Mouse (Mus musculus): ENCODE data around the gene Stx18. TPM values are rescaled to one million over a fixed set of nuclear protein-coding genes. Genes with fewer than 3 reads are reported as not detected.
A peak's percentile ranks its signal among the peaks of the same experiment; 100 is the strongest.

The Stx18 gene
- polyA plus RNA-seq, 1 experiment from 2014 or later: 45.9 TPM

DNA sequence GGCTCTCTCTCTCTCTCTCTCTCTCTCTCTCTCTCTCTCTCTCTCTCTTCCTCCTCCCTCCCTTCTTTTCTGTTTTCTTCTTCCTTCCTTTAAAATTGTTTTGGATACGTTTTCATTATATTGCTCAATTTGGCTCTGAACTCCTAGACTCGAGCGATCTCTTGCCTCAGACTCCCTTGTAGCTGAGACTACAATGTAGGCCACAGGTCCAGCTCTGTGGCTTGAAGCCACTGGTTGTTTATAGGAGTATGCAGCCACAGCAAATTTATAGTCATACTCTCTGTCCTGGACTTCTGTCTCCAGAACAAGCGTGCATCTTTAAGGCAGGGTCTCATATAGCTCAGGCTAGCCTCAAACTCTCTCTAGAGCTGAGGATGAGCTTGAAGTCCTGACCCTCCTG, 29.5 kb upstream of the Stx18 start:
- no peaks in the 10 kb centered on the region for H3K27me3 ChIP-seq (ENCODE audit: insufficient read depth, low read length)
- 78% methylated on average over 4 of the region's 4 CpGs for WGBS
- H3K4me1 ChIP-seq (replicated peaks; ENCODE audit: insufficient read depth, low read length): no peaks in the 10 kb centered on the region
- DNase-seq (ENCODE audit: low spot score) (no peak), ATAC-seq (replicated peaks; ENCODE audit: low FRiP score, low read depth) (no peak)
- H3K9me3 ChIP-seq (replicated peaks; ENCODE audit: low read length): no peaks in the 10 kb centered on the region
- no peak for TF ChIP-seq CTCF (IDR thresholded peaks at IDR 0.05; ENCODE audit: low read depth)
- no peak overlapping the region for H3K4me2 ChIP-seq (ENCODE audit: low read length)
- no peak overlapping the region for H3K4me3 ChIP-seq (replicated peaks; ENCODE audit: low read depth, low read length)
- H3K36me3 ChIP-seq (ENCODE audit: insufficient read depth, low read length): no peaks in the 10 kb centered on the region
- H3K27ac ChIP-seq: no peak overlapping the region
- no peak overlapping the region for H3K9ac ChIP-seq (ENCODE audit: low read depth, low read length)

- Histone ChIP-seq H3K4me2 (ENCODE audit: low read length) (no peak overlapping the region), H3K27me3 (ENCODE audit: insufficient read depth, low read length) (no peaks in the 10 kb centered on the region), H3K27ac (no peak overlapping the region), H3K9me3 (replicated peaks; ENCODE audit: low read length) (no peaks in the 10 kb centered on the region), H3K4me3 (replicated peaks; ENCODE audit: low read depth, low read length) (no peak overlapping the region), H3K36me3 (ENCODE audit: insufficient read depth, low read length) (no peaks in the 10 kb centered on the region), H3K4me1 (replicated peaks; ENCODE audit: insufficient read depth, low read length) (no peaks in the 10 kb centered on the region), H3K9ac (ENCODE audit: low read depth, low read length) (no peak overlapping the region)
- no peak for TF ChIP-seq CTCF (IDR thresholded peaks at IDR 0.05; ENCODE audit: low read depth)
- WGBS: 74% methylated on average over 3 of the region's 3 CpGs
- DNase-seq (ENCODE audit: low spot score) (no peak), ATAC-seq (replicated peaks; ENCODE audit: low FRiP score, low read depth) (no peak)
Measured at GRCm38 (mm10) chr5:38014916-38015315, 23.6 kb upstream of the Stx18 start.

GRCm38 (mm10) chr5:38016945-38017344, 21.6 kb upstream of the Stx18 start:
- Histone ChIP-seq H3K4me3 (replicated peaks; ENCODE audit: low read depth, low read length) (no peak overlapping the region), H3K4me2 (ENCODE audit: low read length) (no peak overlapping the region), H3K27ac (no peak overlapping the region), H3K36me3 (ENCODE audit: insufficient read depth, low read length) (no peaks in the 10 kb centered on the region), H3K9ac (ENCODE audit: low read depth, low read length) (no peak overlapping the region), H3K27me3 (ENCODE audit: insufficient read depth, low read length) (no peaks in the 10 kb centered on the region), H3K9me3 (replicated peaks; ENCODE audit: low read length) (no peaks in the 10 kb centered on the region), H3K4me1 (replicated peaks; ENCODE audit: insufficient read depth, low read length) (no peaks in the 10 kb centered on the region)
- no peak for DNase-seq (ENCODE audit: low spot score)
- TF ChIP-seq CTCF (IDR thresholded peaks at IDR 0.05; ENCODE audit: low read depth): no peak
- no peak for ATAC-seq (replicated peaks; ENCODE audit: low FRiP score, low read depth)
- 71% methylated on average over 3 of the region's 3 CpGs for WGBS

DNA sequence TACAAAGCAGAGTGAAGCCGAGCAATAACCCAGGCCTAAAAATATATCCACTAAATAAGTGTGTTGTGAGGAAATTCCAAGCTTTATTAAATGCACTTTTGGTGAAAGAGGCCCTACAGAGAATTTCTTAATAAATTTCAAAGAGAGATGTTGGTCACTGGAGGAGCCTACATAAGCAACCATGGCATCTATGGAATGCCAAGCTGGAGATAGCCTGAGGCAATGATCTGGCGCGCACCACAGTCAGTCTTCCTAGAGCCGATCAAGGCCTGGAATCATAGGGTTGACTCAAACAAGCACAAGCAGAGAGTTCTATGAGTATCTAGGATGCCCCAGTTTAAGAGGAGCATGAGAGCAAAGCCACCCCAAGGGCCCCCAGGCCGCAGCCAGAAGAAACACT, 10.9 kb upstream of the Stx18 start:
- WGBS: 84% methylated on average over 5 of the region's 5 CpGs
- Histone ChIP-seq H3K9me3 (replicated peaks; ENCODE audit: low read length) (no peaks in the 10 kb centered on the region), H3K36me3 (ENCODE audit: insufficient read depth, low read length) (no peaks in the 10 kb centered on the region), H3K27ac (no peak overlapping the region), H3K4me1 (replicated peaks; ENCODE audit: insufficient read depth, low read length) (no peaks in the 10 kb centered on the region), H3K27me3 (ENCODE audit: insufficient read depth, low read length) (no peaks in the 10 kb centered on the region), H3K4me3 (replicated peaks; ENCODE audit: low read depth, low read length) (no peak overlapping the region), H3K4me2 (ENCODE audit: low read length) (no peak overlapping the region), H3K9ac (ENCODE audit: low read depth, low read length) (no peak overlapping the region)
- DNase-seq (ENCODE audit: low spot score) (no peak), ATAC-seq (replicated peaks; ENCODE audit: low FRiP score, low read depth) (no peak)
- TF ChIP-seq CTCF (IDR thresholded peaks at IDR 0.05; ENCODE audit: low read depth): no peak

DNA sequence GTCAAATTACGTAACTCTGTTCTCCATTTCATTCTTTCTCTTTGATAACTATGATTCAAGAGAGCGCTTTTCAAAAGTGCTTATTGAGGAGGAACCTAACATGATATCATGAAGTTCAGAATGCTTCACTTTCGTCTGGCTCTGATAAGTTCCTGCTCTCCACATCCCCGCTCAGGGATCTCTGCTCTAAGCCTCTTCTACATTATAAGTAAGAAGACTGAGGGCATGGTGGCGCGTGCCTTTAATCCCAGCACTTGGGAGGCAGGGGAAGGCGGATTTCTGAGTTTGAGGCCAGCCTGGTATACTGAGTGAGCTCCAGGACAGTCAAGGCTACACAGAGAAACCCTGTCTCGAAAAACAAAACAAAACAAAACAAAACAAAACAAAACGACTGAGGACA, 268 bp upstream of the Stx18 start:
- no peak for DNase-seq (ENCODE audit: low spot score)

GRCm38 (mm10) chr5:38039796-38040195, 1.3 kb downstream of the Stx18 start:
- H3K27me3 ChIP-seq (ENCODE audit: insufficient read depth, low read length): no peaks in the 10 kb centered on the region
- ATAC-seq (replicated peaks; ENCODE audit: low FRiP score, low read depth): no peak
- TF ChIP-seq CTCF (IDR thresholded peaks at IDR 0.05; ENCODE audit: low read depth): no peak
- peak overlapping the region; percentile 91 for H3K9ac ChIP-seq (ENCODE audit: low read depth, low read length)
- H3K36me3 ChIP-seq (ENCODE audit: insufficient read depth, low read length): no peaks in the 10 kb centered on the region; the same call in 1 of the 2 replicates
- peak overlapping the region; percentile 70 for H3K4me2 ChIP-seq (ENCODE audit: low read length)
- no peaks in the 10 kb centered on the region for H3K9me3 ChIP-seq (replicated peaks; ENCODE audit: low read length)
- H3K27ac ChIP-seq: peak overlapping the region; percentile 73; the same call in 1 of the 2 replicates
- no peak for DNase-seq (ENCODE audit: low spot score)
- H3K4me3 ChIP-seq (replicated peaks; ENCODE audit: low read depth, low read length): peak overlapping the region; percentile 92
- 24% methylated on average over 9 of the region's 9 CpGs for WGBS
- H3K4me1 ChIP-seq (replicated peaks; ENCODE audit: insufficient read depth, low read length): no peaks in the 10 kb centered on the region

More for the DNA sequence above, 268 bp upstream of the Stx18 start:
- no peak overlapping the region for H3K27ac ChIP-seq
- H3K9me3 ChIP-seq (replicated peaks; ENCODE audit: low read length): no peaks in the 10 kb centered on the region
- peak overlapping the region; percentile 92 for H3K4me3 ChIP-seq (replicated peaks; ENCODE audit: low read depth, low read length)
- peak overlapping the region; percentile 70 for H3K4me2 ChIP-seq (ENCODE audit: low read length)
- H3K9ac ChIP-seq (ENCODE audit: low read depth, low read length): peak overlapping the region; percentile 91
- H3K36me3 ChIP-seq (ENCODE audit: insufficient read depth, low read length): no peaks in the 10 kb centered on the region; the same call in 1 of the 2 replicates
- whole genome bisulfite sequencing: 23% methylated on average over 9 of the region's 9 CpGs
- no peak for ATAC-seq (replicated peaks; ENCODE audit: low FRiP score, low read depth)
- TF ChIP-seq CTCF (IDR thresholded peaks at IDR 0.05; ENCODE audit: low read depth): no peak
- no peaks in the 10 kb centered on the region for H3K27me3 ChIP-seq (ENCODE audit: insufficient read depth, low read length)
- H3K4me1 ChIP-seq (replicated peaks; ENCODE audit: insufficient read depth, low read length): no peaks in the 10 kb centered on the region

GRCm38 (mm10) chr5:38044923-38045322, 6.4 kb downstream of the Stx18 start:
- no peak for ATAC-seq (replicated peaks; ENCODE audit: low FRiP score, low read depth)
- Histone ChIP-seq H3K9me3 (replicated peaks; ENCODE audit: low read length) (no peaks in the 10 kb centered on the region), H3K36me3 (ENCODE audit: insufficient read depth, low read length) (no peaks in the 10 kb centered on the region; the same call in 1 of the 2 replicates), H3K4me2 (ENCODE audit: low read length) (no peak overlapping the region), H3K27ac (no peak overlapping the region), H3K27me3 (ENCODE audit: insufficient read depth, low read length) (no peaks in the 10 kb centered on the region), H3K9ac (ENCODE audit: low read depth, low read length) (no peak overlapping the region), H3K4me1 (replicated peaks; ENCODE audit: insufficient read depth, low read length) (no peaks in the 10 kb centered on the region), H3K4me3 (replicated peaks; ENCODE audit: low read depth, low read length) (no peak overlapping the region)
- WGBS: 74% methylated on average over 2 of the region's 2 CpGs
- no peak for DNase-seq (ENCODE audit: low spot score)
- no peak for TF ChIP-seq CTCF (IDR thresholded peaks at IDR 0.05; ENCODE audit: low read depth)
